Mouse (Mus musculus): ENCODE results near the gene Disp1. TPM values are rescaled to one million over a fixed set of nuclear protein-coding genes. Genes with fewer than 3 reads are reported as not detected.

Gene Disp1
- total and polyA plus RNA-seq, 2 experiments: 0.83 to 3.4 TPM

DNA sequence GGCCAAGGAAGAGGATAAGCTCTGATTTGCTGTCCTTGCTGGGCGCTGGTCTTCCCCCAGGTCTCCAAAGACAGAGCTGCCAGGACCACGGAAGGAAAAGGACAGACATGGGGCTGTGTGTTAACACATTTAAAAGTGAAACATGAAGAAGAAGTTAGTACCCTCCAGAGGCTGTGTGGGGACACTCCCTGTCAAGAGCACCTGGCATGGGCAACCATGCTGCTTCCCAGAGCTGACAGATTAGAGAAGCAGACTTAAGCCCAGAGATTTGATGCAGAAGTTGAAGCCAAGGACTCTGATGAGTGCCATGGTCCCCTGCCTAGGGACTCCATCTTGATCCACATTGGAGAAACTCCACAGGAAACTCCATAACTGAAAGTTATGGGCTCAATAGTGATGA, 160.7 kb downstream of the Disp1 start:
- no peak overlapping the region for H3K4me3 ChIP-seq (ENCODE audit: insufficient read depth, low read depth, low read length)
- TF ChIP-seq POLR2A (IDR thresholded peaks at IDR 0.05; ENCODE audit: extremely low read depth, insufficient read depth, low read length) (no peak), CTCF (IDR thresholded peaks at IDR 0.05; ENCODE audit: low read depth, low read length) (no peak)
- 90% methylated on average over 2 of the region's 2 CpGs for WGBS
- no peak overlapping the region for H3K9ac ChIP-seq (ENCODE audit: low read depth, low read length)
- no peak for DNase-seq (ENCODE audit: extremely low read depth, low read depth, low spot score)
- no peaks in the 10 kb centered on the region for H3K27me3 ChIP-seq (ENCODE audit: control insufficient read depth, insufficient read depth, low read length)
- no peak overlapping the region for H3K27ac ChIP-seq (replicated peaks; ENCODE audit: insufficient read depth, low read depth, low read length)
- no peaks in the 10 kb centered on the region for H3K4me1 ChIP-seq (ENCODE audit: control insufficient read depth, insufficient read depth, low read length)
- no peaks in the 10 kb centered on the region for H3K79me2 ChIP-seq (ENCODE audit: control insufficient read depth, insufficient read depth, low read length)
- H3K36me3 ChIP-seq (ENCODE audit: control insufficient read depth, insufficient read depth, low read length): no peaks in the 10 kb centered on the region

DNA sequence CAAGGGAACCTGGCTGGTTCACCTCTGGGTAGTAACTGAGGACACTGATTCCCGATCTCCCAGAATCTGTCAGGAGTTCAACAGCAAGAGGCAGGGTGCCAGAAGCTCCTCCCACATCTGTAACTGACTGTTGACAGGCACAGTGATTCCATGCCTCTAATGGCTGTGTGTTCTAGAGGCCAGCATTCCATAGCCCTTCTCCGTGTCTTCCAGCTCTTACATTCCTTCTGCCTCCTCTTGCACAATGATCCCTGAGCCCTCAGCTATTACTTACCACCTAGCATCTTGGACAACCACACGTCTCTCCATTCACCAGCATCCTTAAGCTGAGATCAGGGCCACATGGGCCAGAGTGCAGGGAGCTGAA, 165.1 kb downstream of the Disp1 start:
- H3K4me3 ChIP-seq (ENCODE audit: insufficient read depth, low read depth, low read length): no peak overlapping the region
- H3K4me1 ChIP-seq (ENCODE audit: control insufficient read depth, insufficient read depth, low read length): no peaks in the 10 kb centered on the region
- H3K79me2 ChIP-seq (ENCODE audit: control insufficient read depth, insufficient read depth, low read length): no peaks in the 10 kb centered on the region
- TF ChIP-seq CTCF (IDR thresholded peaks at IDR 0.05; ENCODE audit: low read depth, low read length) (no peak), POLR2A (IDR thresholded peaks at IDR 0.05; ENCODE audit: extremely low read depth, insufficient read depth, low read length) (no peak)
- peak; percentile 67 for DNase-seq (ENCODE audit: extremely low read depth, low read depth, low spot score)
- no peaks in the 10 kb centered on the region for H3K36me3 ChIP-seq (ENCODE audit: control insufficient read depth, insufficient read depth, low read length)
- H3K9ac ChIP-seq (ENCODE audit: low read depth, low read length): no peak overlapping the region
- H3K27ac ChIP-seq (replicated peaks; ENCODE audit: insufficient read depth, low read depth, low read length): no peak overlapping the region
- no peaks in the 10 kb centered on the region for H3K27me3 ChIP-seq (ENCODE audit: control insufficient read depth, insufficient read depth, low read length)
- 33% methylated on average over 3 of the region's 3 CpGs for WGBS

DNA sequence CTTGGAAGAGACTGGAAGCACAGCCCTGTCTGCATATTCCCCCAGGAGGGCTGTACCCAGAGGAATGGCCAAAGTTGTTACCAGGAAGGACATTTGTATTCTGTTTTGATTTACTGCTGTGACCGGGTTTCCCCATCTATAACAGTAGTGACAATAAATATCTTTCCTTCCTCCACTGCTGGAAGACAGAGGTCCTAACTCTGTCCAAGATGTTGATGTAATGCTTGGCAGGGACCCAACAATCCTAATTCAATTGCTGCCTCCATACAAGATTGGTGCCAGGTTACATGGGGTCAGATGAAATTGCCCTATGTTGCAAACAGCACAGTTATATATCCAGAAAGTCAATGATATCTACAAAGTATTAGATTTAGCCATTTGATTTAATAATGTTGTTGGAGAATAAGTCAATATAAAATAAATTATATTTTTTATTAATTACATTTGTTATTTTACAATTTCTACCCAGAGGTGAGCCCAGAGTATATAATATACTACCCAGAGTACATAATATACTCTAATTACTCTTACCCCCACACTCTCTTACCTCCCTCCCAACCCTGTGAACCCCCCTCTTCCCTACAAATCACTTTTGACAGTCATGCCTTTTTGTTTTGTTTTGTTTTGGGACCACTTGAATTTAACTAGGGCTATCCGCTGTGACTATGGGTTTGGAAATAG, 165.6 kb downstream of the Disp1 start:
- TF ChIP-seq CTCF (IDR thresholded peaks at IDR 0.05; ENCODE audit: low read depth, low read length): no peak
- no peak for TF ChIP-seq POLR2A (IDR thresholded peaks at IDR 0.05; ENCODE audit: extremely low read depth, insufficient read depth, low read length)
- DNase-seq (ENCODE audit: extremely low read depth, low read depth, low spot score): peak; percentile 75
- Histone ChIP-seq H3K27me3 (ENCODE audit: control insufficient read depth, insufficient read depth, low read length) (no peaks in the 10 kb centered on the region), H3K27ac (replicated peaks; ENCODE audit: insufficient read depth, low read depth, low read length) (no peak overlapping the region), H3K9ac (ENCODE audit: low read depth, low read length) (no peak overlapping the region), H3K4me1 (ENCODE audit: control insufficient read depth, insufficient read depth, low read length) (no peaks in the 10 kb centered on the region), H3K4me3 (ENCODE audit: insufficient read depth, low read depth, low read length) (no peak overlapping the region), H3K79me2 (ENCODE audit: control insufficient read depth, insufficient read depth, low read length) (no peaks in the 10 kb centered on the region), H3K36me3 (ENCODE audit: control insufficient read depth, insufficient read depth, low read length) (no peaks in the 10 kb centered on the region)
- 28% methylated on average over 2 of the region's 2 CpGs for WGBS

DNA sequence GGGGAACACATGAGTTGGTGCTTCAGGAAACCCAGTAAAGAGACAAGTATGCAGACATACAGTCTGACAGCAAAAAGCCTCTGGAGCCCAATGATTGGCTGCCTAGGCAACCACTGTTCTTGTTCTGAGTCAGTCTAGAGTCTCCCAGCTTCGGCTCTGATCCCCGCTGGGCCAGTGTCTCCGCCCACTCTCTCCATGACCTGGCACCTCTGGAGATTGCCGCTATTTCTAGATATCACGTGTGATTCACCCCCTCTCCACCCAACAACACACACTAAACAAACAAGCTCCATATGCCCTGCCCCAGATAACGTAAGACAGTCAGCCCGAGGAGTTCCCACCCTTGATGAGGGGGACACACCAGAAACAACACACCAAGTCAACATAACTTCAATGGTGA, 168.7 kb downstream of the Disp1 start:
- H3K36me3 ChIP-seq (ENCODE audit: control insufficient read depth, insufficient read depth, low read length): no peaks in the 10 kb centered on the region
- H3K4me3 ChIP-seq (ENCODE audit: insufficient read depth, low read depth, low read length): no peak overlapping the region
- no peak for TF ChIP-seq CTCF (IDR thresholded peaks at IDR 0.05; ENCODE audit: low read depth, low read length)
- TF ChIP-seq POLR2A (IDR thresholded peaks at IDR 0.05; ENCODE audit: extremely low read depth, insufficient read depth, low read length): no peak
- no peak overlapping the region for H3K27ac ChIP-seq (replicated peaks; ENCODE audit: insufficient read depth, low read depth, low read length)
- no peak for DNase-seq (ENCODE audit: extremely low read depth, low read depth, low spot score)
- H3K4me1 ChIP-seq (ENCODE audit: control insufficient read depth, insufficient read depth, low read length): no peaks in the 10 kb centered on the region
- no peak overlapping the region for H3K9ac ChIP-seq (ENCODE audit: low read depth, low read length)
- H3K27me3 ChIP-seq (ENCODE audit: control insufficient read depth, insufficient read depth, low read length): no peaks in the 10 kb centered on the region
- 85% methylated on average over 7 of the region's 7 CpGs for WGBS
- H3K79me2 ChIP-seq (ENCODE audit: control insufficient read depth, insufficient read depth, low read length): no peaks in the 10 kb centered on the region

DNA sequence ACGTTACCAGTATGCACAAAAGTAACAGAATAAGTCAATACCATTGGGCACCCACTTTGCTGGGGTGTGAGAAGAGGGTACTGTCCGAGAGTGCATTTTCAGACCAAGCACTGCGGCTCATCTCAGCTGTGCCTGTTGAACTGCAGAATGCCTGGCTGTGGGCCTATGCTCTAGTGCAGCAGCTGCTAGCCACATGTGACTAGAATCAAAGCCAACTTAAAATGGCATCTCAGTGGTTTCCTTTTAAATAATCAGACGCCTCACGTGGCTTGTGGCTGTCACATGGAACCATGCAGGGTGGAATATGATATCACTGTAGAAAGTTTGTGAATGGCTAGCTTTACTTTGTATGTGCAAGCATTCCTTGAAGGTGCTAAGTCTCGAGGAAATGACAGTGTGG, 172.0 kb downstream of the Disp1 start:
- Histone ChIP-seq H3K79me2 (ENCODE audit: control insufficient read depth, insufficient read depth, low read length) (no peaks in the 10 kb centered on the region), H3K27me3 (ENCODE audit: control insufficient read depth, insufficient read depth, low read length) (no peaks in the 10 kb centered on the region), H3K36me3 (ENCODE audit: control insufficient read depth, insufficient read depth, low read length) (no peaks in the 10 kb centered on the region), H3K9ac (ENCODE audit: low read depth, low read length) (no peak overlapping the region), H3K27ac (replicated peaks; ENCODE audit: insufficient read depth, low read depth, low read length) (no peak overlapping the region), H3K4me1 (ENCODE audit: control insufficient read depth, insufficient read depth, low read length) (no peaks in the 10 kb centered on the region), H3K4me3 (ENCODE audit: insufficient read depth, low read depth, low read length) (no peak overlapping the region)
- DNase-seq (ENCODE audit: extremely low read depth, low read depth, low spot score): no peak
- 92% methylated on average over 6 of the region's 6 CpGs for WGBS
- TF ChIP-seq CTCF (IDR thresholded peaks at IDR 0.05; ENCODE audit: low read depth, low read length) (no peak), POLR2A (IDR thresholded peaks at IDR 0.05; ENCODE audit: extremely low read depth, insufficient read depth, low read length) (no peak)

DNA sequence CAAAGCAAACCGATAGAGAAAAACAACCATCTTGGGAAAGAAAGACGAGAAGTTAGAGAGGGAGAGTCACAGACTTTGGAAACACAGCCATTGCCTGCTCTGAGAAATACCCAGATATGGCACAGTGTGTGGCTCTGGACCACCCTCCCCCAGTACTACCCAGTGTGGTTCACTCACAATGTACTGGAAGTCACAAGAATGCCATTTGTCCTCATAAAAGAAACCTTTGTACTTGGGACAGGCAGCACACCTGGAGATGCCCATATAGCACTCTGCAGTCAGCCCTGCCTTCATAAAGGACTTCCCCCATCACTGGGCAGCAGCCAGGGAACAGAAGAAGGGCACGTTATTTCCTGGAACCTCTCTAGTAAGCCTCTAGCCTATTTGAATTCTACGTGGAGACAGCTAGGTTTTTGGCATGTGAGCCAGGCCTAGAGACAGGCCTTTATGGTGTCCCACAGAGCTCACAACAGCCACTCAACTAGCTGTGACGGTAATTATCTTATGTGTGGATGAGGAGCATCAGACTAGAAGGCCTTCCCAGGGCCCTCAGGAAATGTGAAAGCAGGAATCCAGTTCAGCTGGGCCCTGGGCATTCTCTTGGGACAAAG, 173.3 kb downstream of the Disp1 start:
- no peak overlapping the region for H3K27ac ChIP-seq (replicated peaks; ENCODE audit: insufficient read depth, low read depth, low read length)
- no peaks in the 10 kb centered on the region for H3K36me3 ChIP-seq (ENCODE audit: control insufficient read depth, insufficient read depth, low read length)
- no peak for DNase-seq (ENCODE audit: extremely low read depth, low read depth, low spot score)
- H3K9ac ChIP-seq (ENCODE audit: low read depth, low read length): no peak overlapping the region
- no peak for TF ChIP-seq POLR2A (IDR thresholded peaks at IDR 0.05; ENCODE audit: extremely low read depth, insufficient read depth, low read length)
- no peak for TF ChIP-seq CTCF (IDR thresholded peaks at IDR 0.05; ENCODE audit: low read depth, low read length)
- no peaks in the 10 kb centered on the region for H3K79me2 ChIP-seq (ENCODE audit: control insufficient read depth, insufficient read depth, low read length)
- no peaks in the 10 kb centered on the region for H3K4me1 ChIP-seq (ENCODE audit: control insufficient read depth, insufficient read depth, low read length)
- no peak overlapping the region for H3K4me3 ChIP-seq (ENCODE audit: insufficient read depth, low read depth, low read length)
- 41% methylated on average over 5 of the region's 5 CpGs for WGBS
- no peaks in the 10 kb centered on the region for H3K27me3 ChIP-seq (ENCODE audit: control insufficient read depth, insufficient read depth, low read length)
